Mouse (Mus musculus) activated CD4-positive, CD25-positive, alpha-beta regulatory T cell, adult 4 months (primary cell): ENCODE results near the gene Ubr1. TPM values are rescaled to one million over a fixed set of nuclear protein-coding genes. Genes with fewer than 3 reads are reported as not detected.

Experiments used
- ATAC-seq: one replicate; pipeline ENCODE4 v1.8.0; 2017
- polyA plus RNA-seq, 2 experiments: library from polyadenylated mRNA; unstranded; fragments of 100-300 nt; shearing (Covaris generic); gene quantifications; one replicate each; pipeline ENCODE4 v1.2.1; 2017

The Ubr1 gene
- polyA plus RNA-seq, 2 experiments from 2014 or later, result 32.0 to 46.4 TPM

- peak; percentile 93 for ATAC-seq
Observed at GRCm38 (mm10) chr2:120850424-120851082, 120.0 kb downstream of the Ubr1 start, which contains the start of gene Ttbk2. Gene Ttbk2 (minus strand): TSS chr2:120850604.

DNA sequence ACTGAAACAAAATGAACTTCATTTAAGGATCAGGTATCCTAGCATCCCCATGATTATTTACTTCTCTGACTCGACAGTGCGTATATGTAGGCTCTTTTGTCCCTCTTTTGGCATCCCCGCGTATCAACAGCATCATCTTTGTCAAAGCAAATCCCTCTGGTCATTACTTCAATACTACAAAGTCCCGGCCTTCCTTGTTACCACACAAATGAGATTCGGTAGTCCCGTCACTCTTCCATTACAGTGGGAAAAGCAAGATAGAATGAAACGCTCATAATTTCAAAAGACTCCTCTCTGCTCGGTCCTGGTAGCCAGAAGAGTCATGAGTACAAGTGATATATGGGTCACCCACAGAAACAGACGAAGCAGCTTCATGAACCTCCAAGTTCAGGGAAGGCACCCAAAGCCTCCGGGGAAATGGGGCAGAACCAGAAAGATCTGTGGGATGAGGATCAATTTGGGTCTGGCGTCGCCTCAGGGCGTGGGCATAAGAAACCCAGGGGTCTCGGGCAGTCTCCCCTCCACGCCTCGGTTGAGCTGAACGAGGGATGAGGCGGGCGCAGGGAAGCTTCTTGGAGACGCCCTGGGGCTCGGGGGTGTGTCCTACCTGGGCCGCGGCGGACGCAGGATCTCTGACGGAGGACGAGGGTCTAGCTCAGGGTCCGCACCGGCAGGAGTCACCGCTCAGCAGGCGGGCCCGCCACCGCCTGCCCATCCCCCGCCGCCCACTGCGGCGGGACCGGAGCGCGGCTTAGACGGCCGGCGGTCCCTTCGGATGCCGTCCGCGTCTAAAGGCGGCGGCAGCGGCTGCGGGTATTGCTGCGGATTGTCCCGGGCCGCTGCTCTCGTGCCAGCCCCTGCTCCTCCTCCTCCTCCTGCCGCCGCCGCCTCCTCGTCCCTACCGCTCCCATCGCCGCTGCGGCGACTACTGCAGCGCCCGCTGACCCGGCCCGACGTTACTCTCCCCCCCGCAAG, 120.8 kb downstream of the Ubr1 start, which contains the start of gene Cdan1:
Cdan1 (minus strand) TSS at position 680 of the 975 bp plus-strand sequence.
- peak; percentile 15 for ATAC-seq

GRCm38 (mm10) chr2:120845280-120845679, 125.2 kb downstream of the Ubr1 start:
- ATAC-seq, result no peak

GRCm38 (mm10) chr2:120843990-120844389, 126.5 kb downstream of the Ubr1 start:
- ATAC-seq, result no peak

- ATAC-seq, result no peak
Observed at GRCm38 (mm10) chr2:120841211-120841610, 129.3 kb downstream of the Ubr1 start.

DNA sequence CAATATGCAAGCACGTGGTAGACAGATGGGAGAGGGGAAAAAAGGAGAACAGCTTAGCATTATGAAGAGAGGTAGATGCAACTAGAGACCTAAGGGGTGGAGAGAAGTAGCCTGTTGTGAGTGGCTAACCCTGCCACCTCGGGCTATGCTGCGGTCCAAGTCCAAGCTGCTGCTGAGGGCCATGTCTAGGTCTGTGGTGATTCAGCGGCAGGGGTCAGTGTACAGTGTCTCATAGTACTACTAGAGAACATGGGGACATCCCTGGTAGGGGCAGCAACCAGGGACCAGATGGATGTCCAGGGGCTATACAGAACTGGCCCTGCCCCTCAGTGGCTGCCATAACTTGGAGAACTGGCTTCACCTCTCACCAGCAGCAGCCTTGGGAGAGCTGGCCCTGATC, 135.3 kb downstream of the Ubr1 start:
- no peak for ATAC-seq

DNA sequence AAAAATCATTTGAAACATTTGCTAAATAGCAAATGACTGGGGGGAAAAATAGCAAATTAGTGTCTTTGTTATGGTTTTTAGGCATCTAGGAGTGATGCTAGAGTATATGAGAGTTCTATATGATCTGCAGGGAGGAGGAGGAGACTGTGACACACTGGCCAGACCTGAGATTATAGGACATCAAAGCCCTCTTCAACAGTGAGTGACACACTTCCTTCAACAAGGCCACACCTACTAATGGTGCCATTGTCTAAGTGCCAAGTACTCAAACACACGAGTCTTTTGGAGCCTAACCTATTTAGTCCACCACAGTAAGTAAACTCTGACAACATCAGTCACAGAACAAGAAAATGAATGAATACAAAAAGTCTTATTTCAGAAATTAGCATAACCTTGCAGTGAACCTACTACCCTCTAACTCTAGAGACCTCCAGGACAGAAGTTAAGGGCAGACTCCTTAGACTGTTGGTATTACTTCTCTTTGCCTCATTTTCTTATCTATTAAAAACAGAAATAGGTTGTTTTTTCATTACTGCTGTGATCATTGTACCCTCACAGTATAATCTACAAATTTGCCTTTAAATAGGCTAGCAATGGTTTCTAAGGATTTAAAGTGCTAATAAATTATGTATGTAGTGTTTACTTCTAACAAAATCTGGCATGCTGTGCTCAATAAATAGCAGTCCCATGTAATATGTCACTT, 143.4 kb downstream of the Ubr1 start:
- no peak for ATAC-seq

Other genes starting within 250 kb of the Ubr1 start
- 1 to 10 TPM; 6.1 to 6.5 TPM for gene Cdan1, start 120.6 kb downstream of the Ubr1 start, polyA plus RNA-seq
- gene Ttbk2, start 120.1 kb downstream of the Ubr1 start, polyA plus RNA-seq, result under 1 TPM; 0.67 to 0.85 TPM
- 10 to 100 TPM; 10.6 to 13.4 TPM for gene Tmem62, start 6.3 kb upstream of the Ubr1 start, polyA plus RNA-seq
- gene Ccndbp1, start 37.7 kb upstream of the Ubr1 start, polyA plus RNA-seq, result 100 to 1,000 TPM; 141 to 151 TPM
- gene Epb42, start 66.4 kb upstream of the Ubr1 start, polyA plus RNA-seq, result under 1 TPM; 0.61 to 0.78 TPM
- gene Tgm5, start 115.1 kb upstream of the Ubr1 start, polyA plus RNA-seq, result not detected
- under 1 TPM in 1 of 2 experiments, not detected in 1; 0.41 TPM for gene Tgm7, start 139.1 kb upstream of the Ubr1 start, polyA plus RNA-seq
- 10 to 100 TPM; 20.4 to 22.6 TPM for gene Adal, start 169.7 kb upstream of the Ubr1 start, polyA plus RNA-seq
- 1 to 10 TPM; 4.1 to 6.3 TPM for gene Lcmt2, start 169.9 kb upstream of the Ubr1 start, polyA plus RNA-seq
- 10 to 100 TPM; 67.7 to 89.4 TPM for gene Tubgcp4, start 199.9 kb upstream of the Ubr1 start, polyA plus RNA-seq
- 10 to 100 TPM; 26.5 to 33.9 TPM for gene Zscan29, start 200.4 kb upstream of the Ubr1 start, polyA plus RNA-seq